Mouse (Mus musculus) cerebellum, adult 2 months (tissue): ENCODE data around the gene Gm4181.
"Not testable (repeated sequence)": the region's sequence is repeated elsewhere in the genome, so short reads cannot be mapped to it uniquely, and the experiment has no call there.

ENCODE experiments used
- CTCF ChIP-seq: fragments of 200-500 bp; IDR thresholded peaks from 2 replicates; pipeline ENCODE4 v1.5.1; 2011; ENCODE audit warnings: low read depth, mild to moderate bottlenecking, control low read depth, low read length, moderate library complexity, borderline replicate concordance; ENCODE audit not compliant: insufficient read depth
- POLR2A ChIP-seq: fragments of 200-500 bp; IDR thresholded peaks from 2 replicates; pipeline ENCODE4 v1.6.1; 2011; ENCODE audit warnings: low read length, control low read depth, borderline replicate concordance; ENCODE audit not compliant: insufficient read depth

DNA sequence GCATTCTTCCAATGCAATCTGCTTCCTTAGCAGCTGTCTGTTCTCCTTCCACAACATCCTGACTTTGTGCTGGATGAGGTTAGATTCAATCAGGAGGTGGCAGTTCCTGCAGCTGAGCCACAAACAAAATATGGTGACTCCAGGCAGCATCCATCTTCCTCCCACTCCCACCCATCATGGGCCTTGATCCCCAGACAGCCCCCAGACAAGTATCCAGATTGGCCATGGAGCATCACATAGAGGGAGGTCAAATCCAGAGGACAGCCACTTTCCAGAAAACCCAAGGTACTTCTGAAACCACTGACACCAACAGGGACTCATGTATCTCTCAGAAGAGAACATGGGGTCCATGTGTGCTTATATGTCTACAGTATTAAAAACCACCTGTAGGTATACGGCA lies 3.0 kb downstream of the Gm4181 start:
- TF ChIP-seq POLR2A, CTCF: not testable (repeated sequence)
